Mouse (Mus musculus): ENCODE results near the gene Clec2d. TPM values are rescaled to one million over a fixed set of nuclear protein-coding genes. Genes with fewer than 3 reads are reported as not detected.
"Not testable (repeated sequence)": the region's sequence is repeated elsewhere in the genome, so short reads cannot be mapped to it uniquely, and the experiment has no call there.

Gene Clec2d
- total RNA-seq (2017) = 219 and 223 TPM in 2 replicates

DNA sequence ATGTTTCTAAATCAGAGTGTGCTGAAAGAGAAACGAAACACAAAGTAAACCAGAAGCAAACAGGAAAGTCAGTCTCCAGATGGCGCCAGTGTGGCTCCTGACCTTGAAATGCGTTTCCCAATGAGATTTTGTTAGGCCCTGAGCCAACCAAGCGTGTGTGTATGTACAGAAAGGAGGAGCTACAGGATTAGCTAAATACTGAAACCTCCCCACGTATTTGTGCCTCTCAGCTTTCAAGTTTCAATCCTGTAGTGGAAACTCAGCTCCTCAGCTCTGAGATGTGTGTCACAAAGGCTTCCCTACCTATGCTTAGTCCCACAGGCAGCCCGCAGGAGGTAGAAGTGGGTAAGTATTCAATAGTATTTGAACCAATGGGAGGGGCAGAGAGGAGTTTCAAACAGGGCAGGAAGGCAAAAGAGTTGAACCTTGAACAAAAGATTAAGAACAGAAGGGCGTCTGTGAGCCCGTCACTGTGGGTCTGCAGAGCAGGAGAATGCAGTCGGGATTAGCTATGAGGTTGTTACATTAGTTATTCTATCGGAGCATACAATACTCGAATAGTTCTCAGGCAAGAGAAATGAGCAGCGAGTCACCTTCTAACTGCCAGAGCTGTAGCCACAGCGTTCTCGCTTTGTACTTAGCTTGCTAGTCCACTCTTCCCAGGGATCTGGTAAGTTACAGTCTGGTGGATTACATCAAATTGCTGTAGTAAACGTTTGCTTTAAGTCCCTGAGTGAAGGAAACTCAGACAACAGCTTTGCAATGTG, at the start of gene Clec2d:
Gene Clec2d, plus strand, starts transcription at position 213 of the 767 bp plus-strand sequence.
- ATAC-seq (replicated peaks in 1 of 2; ENCODE audit: insufficient read depth in 1 of 2, low FRiP score in 2 of 2, low TSS enrichment in 1 of 2, low read depth in 1 of 2, poor library complexity in 2 of 2, severe bottlenecking in 2 of 2) = peak; percentile 93 to 95

DNA sequence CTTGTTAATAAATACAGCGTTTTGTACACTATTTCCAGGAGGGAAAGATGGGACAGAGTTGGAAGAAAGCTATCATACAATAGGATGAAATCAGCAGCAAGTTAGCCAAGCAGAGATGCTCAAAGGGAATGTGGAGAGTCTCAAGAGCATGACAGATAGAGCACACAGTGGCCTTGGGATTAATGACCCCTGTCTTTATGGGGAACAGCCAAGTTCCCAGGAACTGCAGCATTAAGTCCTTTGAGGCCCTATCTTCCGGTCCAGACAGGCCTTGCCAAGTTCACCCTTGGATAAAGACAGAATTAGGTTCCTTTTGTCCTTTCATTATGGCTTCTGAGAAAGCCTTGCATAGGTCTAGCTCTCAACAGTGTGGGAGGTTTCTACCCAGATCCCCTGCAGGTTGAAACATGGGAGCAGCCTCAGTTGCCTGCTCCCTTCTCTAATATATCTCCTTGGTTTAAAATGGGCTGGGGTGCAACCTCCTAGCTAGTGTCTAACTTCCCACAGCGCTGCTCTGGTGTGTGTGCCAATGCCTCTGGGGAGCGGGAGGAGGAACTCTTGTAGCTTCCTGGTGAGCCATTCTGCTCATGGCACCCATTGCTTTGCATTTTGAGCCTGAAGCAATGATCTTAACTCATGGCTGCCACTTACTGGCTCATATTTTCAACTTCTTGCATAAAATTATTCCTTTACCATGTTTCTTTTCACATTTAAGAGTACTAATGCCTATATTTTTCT, 47.6 kb upstream of the Clec2d start:
- ATAC-seq (replicated peaks in 1 of 2; ENCODE audit: insufficient read depth in 1 of 2, low FRiP score in 2 of 2, low TSS enrichment in 1 of 2, low read depth in 1 of 2, poor library complexity in 2 of 2, severe bottlenecking in 2 of 2) = no peak

DNA sequence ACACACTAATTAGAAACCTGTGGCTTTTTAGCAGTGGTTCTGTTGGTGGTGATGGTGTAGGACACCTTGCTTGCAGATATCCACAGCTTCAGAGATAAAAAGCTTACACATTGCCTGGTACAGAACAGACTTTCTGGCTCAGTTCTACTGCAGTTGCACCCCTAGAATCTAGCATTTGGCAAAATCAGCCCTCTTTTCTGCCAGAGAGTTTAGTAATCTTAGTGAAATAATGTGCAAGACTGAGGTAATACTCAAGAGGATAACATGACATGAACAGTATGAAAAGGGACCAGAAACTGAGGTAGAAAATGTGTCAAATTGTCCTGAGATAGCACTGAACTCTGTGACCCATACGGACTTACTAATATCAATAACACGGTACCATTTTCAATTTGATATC, 33.6 kb upstream of the Clec2d start:
- no peak for ATAC-seq (replicated peaks in 1 of 2; ENCODE audit: insufficient read depth in 1 of 2, low FRiP score in 2 of 2, low TSS enrichment in 1 of 2, low read depth in 1 of 2, poor library complexity in 2 of 2, severe bottlenecking in 2 of 2)

DNA sequence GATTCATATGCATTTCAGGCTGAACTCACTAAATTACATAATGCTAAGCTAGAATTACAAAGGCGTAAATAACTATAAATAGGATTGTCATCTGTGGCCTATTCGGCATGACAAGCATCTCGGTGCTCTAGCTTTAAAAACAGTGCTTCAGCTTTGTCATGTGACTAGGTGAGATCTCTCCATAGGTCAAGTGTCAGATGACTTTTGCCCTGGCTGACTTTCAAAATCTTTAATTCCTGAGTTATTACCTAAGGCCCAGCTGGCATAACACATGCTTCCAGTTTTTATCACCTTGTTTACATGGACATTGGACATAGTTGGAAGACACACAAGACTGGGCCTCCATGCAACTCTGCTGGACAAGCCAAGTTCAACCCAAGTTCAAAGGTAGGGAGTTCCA, 20.3 kb upstream of the Clec2d start:
- no peak for ATAC-seq (replicated peaks in 1 of 2; ENCODE audit: insufficient read depth in 1 of 2, low FRiP score in 2 of 2, low TSS enrichment in 1 of 2, low read depth in 1 of 2, poor library complexity in 2 of 2, severe bottlenecking in 2 of 2)

DNA sequence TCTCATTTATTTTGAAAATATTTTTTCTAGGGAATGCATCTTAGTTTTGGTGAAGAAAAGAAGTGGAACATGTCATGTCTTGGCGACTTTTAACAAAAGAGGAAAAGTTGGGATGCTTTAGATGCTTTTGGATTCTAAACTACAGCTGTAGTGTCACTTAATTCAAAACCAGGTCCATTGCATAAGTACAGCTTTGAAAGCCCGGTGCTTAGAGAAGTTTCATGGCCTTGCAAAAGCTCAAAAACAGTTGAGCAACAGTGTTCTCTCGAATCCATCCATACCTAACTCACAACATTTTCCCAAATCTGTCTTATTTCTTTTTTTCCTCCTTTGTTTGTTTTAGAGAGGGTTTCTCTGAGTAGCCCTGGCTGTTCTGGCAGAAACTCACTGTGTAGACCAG, 19.3 kb upstream of the Clec2d start:
- no peak for ATAC-seq (replicated peaks in 1 of 2; ENCODE audit: insufficient read depth in 1 of 2, low FRiP score in 2 of 2, low TSS enrichment in 1 of 2, low read depth in 1 of 2, poor library complexity in 2 of 2, severe bottlenecking in 2 of 2)

DNA sequence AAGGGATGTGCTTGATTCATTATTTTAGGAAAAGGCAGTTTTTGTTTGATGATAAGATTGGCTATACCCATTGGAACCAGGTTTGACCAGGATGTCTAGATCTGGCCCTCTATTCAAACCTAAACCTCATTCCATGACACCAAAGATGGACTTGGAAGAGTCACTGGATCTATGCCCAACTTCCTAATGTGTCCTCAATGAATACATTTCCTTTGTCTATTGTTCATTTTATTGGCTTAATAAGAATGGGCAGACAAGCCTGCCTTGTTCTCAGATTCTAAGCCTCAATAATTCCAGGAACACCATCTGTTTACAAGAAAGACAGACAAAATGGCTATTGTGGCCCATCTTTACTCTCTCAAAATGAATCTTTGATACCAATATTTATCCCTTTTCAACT, 18.5 kb upstream of the Clec2d start:
- no peak for ATAC-seq (replicated peaks in 1 of 2; ENCODE audit: insufficient read depth in 1 of 2, low FRiP score in 2 of 2, low TSS enrichment in 1 of 2, low read depth in 1 of 2, poor library complexity in 2 of 2, severe bottlenecking in 2 of 2)

DNA sequence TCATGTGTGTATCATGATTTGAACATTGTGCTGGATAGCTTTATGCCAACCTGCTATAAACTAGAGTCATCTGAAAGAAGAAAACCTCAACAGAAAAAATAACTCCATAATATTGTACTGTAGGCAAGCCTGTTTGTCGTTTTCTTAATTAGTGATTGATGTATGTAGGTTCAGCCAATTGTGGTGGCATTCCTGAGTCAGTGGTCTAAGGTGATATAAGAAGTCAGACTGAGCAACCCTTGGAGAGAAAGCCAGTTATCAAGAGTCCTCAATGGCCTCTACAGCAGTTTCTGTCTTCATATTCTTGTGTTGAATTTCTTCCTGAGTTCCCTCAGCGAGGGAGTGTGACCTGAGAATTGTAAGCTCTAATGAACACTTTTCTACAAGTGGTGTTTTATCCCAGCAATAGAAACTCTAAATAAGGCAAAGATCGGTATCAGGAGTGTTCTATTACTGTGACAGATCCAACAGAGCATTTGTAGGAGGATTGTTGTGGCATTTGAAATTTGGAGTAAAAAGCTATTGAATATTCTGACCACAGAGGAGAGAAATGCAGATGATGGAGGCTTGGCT, 17.7 kb upstream of the Clec2d start:
- ATAC-seq (replicated peaks in 1 of 2; ENCODE audit: insufficient read depth in 1 of 2, low FRiP score in 2 of 2, low TSS enrichment in 1 of 2, low read depth in 1 of 2, poor library complexity in 2 of 2, severe bottlenecking in 2 of 2) = no peak

DNA sequence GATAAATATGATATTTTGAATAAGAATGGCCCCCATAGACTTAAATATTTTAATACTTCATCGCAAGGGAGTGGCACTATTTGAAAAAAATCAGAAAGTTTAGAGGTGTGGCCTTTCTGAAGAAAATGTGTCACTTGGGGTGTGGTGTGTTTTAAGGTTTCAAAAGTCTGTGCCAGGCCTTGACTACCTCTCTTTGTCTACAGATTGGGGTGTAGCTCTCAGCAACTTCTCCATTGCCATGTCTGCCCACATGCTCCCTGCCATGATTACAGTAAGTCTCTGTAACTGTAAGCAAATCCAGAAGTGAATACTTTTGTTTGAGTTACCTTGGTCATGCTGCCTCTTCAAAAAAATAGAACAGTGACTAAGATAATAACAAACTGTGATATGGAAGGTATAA, 16.8 kb upstream of the Clec2d start:
- no peak for ATAC-seq (replicated peaks in 1 of 2; ENCODE audit: insufficient read depth in 1 of 2, low FRiP score in 2 of 2, low TSS enrichment in 1 of 2, low read depth in 1 of 2, poor library complexity in 2 of 2, severe bottlenecking in 2 of 2)

DNA sequence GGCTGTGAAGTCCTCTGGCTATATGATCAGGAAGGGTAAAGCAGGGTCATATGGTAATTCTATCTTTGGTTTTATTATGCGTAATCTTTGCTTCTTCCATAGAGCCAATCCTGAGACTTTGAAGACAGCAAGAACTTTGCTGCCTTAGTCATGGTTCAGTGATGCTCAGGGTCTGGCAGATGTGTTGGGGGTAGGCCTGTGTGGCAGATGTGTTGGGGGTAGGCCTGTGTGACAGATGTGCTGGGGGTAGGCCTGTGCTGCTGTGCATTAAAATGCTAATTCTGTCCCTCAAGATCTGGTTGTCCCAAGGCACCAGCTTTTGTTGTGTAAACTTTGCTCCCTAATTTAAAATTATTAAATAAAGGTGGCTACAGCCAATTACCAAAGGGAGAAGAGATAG, 9.5 kb upstream of the Clec2d start:
- ATAC-seq (replicated peaks in 1 of 2; ENCODE audit: insufficient read depth in 1 of 2, low FRiP score in 2 of 2, low TSS enrichment in 1 of 2, low read depth in 1 of 2, poor library complexity in 2 of 2, severe bottlenecking in 2 of 2) = no peak

DNA sequence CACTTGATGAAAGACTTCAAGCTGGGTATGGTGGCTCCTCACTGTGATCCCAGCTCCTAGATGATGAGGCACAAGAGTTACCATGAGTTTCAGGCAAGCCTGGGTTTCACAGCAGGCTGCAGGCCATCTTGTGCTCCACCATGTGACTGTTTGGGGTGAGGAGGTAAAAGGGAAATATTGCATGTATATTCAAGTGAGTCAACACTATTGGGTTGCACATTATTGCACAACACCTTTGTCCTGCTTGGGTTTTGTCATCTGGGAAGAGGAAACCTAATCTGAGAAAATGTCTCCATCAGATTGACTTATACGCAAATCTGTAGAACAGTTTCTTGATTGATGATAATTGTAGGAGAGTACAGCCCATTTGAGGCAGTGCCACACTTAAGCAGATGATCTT, 8.7 kb upstream of the Clec2d start:
- peak in 1 of 2 experiments; percentile 58; a peak in 1 of 4 replicates for ATAC-seq (replicated peaks in 1 of 2; ENCODE audit: insufficient read depth in 1 of 2, low FRiP score in 2 of 2, low TSS enrichment in 1 of 2, low read depth in 1 of 2, poor library complexity in 2 of 2, severe bottlenecking in 2 of 2)

DNA sequence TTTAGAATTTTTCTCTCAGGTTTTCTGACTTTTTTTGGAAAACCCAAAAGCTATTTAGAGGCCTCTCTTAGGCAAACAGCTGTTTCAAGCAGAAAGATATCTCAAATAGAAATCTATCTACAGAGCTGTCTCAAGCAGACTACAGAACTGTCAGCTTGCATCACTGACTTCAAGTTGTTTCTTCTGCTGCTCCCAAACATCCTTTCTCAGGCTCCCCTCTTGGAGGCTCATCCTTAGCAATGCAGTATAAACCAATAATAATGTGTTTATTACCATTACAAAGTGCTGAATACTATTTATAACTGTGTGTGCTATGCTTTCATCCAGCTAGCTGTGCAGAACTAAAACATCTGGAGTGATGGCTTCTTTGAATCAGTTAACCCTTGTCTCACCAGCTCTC, 5.6 kb upstream of the Clec2d start:
- ATAC-seq (replicated peaks in 1 of 2; ENCODE audit: insufficient read depth in 1 of 2, low FRiP score in 2 of 2, low TSS enrichment in 1 of 2, low read depth in 1 of 2, poor library complexity in 2 of 2, severe bottlenecking in 2 of 2) = no peak

DNA sequence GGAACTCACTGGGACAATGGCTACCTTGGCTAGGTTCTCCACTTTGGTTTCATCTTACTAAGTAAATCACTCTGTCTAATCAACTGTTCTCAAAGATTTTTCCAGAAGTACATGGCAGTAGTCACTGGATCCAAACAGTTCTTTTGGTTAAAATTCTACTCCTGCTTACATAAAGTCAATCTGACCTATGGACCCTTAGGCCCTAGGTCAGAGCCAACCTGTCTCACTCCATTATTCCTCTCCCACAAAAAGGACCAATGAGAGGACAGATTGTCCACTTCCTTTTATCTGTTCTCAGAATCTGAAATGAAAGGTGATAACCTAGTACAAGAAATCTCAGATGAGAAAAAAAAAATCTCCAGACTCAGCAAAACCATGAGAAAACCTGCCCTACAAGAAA, 4.8 kb upstream of the Clec2d start:
- ATAC-seq (replicated peaks in 1 of 2; ENCODE audit: insufficient read depth in 1 of 2, low FRiP score in 2 of 2, low TSS enrichment in 1 of 2, low read depth in 1 of 2, poor library complexity in 2 of 2, severe bottlenecking in 2 of 2) = no peak

DNA sequence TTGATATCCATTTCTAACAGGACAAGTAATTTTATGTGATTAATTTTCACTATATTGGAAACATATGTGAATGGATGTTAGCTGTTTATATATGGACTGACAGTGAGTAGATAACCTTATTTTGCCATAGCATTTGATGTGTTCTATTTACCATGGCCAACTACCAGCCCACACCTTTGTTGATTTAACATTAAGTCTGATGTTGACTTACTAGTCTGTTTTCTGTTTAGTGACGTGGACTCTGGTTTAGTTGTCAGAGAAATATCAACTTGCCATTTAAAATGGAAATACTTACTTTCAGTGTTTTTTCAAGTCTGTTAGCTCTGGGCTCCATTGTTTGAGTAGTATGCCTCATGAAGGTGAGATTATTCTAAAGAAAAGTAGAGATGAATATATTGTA, 3.8 kb upstream of the Clec2d start:
- ATAC-seq (replicated peaks in 1 of 2; ENCODE audit: insufficient read depth in 1 of 2, low FRiP score in 2 of 2, low TSS enrichment in 1 of 2, low read depth in 1 of 2, poor library complexity in 2 of 2, severe bottlenecking in 2 of 2) = no peak

DNA sequence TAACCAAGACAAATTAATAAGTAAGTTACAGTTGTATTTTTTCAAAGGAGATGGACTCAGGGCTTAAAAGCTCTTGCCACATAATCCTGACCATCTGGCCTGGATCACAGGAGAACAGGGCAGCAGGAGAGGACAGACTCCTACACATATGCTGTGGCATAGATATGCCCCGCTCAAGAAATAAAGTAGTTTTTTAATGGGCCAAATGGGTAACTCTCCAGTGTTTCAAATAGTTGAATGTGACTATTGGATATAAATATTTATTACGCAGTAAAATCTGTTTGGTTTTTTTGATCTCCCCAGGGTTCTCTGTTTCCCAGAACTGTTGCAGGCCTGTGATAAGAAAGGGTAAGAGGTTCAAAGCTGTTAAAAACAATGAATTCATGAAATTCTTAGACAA, 1.1 kb upstream of the Clec2d start:
- ATAC-seq (replicated peaks in 1 of 2; ENCODE audit: insufficient read depth in 1 of 2, low FRiP score in 2 of 2, low TSS enrichment in 1 of 2, low read depth in 1 of 2, poor library complexity in 2 of 2, severe bottlenecking in 2 of 2) = no peak

DNA sequence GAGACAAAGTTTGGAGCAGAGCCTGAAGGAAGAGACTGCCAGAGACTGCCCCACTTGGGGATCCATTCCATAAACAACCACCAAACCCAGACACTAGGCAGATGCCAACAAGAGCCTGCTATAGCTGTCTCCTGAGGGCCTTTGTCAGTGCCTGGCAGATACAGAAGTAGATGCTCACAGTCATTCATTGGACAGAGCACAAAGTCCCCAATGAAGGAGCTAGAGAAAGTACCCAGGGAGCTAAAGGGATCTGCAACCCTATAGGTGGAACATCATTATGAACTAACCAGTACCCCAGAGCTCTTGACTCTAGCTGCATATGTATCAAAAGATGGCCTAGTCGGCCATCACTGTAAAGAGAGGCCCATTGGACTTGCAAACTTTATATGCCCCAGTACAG, 584 bp upstream of the Clec2d start:
- ATAC-seq (replicated peaks in 1 of 2; ENCODE audit: insufficient read depth in 1 of 2, low FRiP score in 2 of 2, low TSS enrichment in 1 of 2, low read depth in 1 of 2, poor library complexity in 2 of 2, severe bottlenecking in 2 of 2) = not testable (repeated sequence)

DNA sequence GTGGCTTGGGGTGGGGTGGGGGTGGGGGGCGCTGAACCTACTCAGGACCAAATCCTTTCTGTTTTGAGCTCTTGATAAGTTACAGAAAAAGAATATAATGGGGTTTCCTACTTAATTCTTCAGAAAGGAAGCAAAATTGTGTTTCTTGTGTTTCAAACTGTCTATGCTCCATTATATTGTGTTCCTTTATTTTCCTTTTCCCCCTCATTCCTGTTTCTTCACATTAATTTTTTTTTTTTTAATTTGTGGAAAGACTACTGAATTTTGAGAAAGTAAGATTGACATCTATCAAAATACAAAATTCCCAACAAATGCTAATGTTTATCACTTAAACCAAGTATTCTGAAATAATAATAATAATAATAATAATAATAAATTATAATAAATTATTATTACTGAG, 834 bp downstream of the Clec2d start:
- ATAC-seq (replicated peaks in 1 of 2; ENCODE audit: insufficient read depth in 1 of 2, low FRiP score in 2 of 2, low TSS enrichment in 1 of 2, low read depth in 1 of 2, poor library complexity in 2 of 2, severe bottlenecking in 2 of 2) = no peak

DNA sequence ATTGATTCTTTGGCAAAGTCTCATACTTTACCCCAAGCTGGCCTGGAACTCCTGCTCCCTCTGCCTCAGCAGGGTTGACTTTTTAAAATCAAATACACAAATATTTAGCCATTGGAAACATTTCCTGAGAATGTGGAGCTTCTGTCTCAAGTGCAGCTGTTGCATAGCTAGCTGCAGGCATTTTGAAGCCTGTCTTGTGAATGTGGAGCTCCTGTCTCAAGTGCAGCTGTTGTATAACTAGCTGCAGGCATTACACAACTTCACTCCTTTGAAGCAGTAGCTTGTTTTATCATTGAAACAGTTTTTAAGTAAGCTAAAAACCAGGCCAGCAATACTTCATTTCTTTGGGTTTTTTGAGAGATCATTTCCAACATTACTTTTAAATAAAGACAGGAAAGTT, 1.3 kb downstream of the Clec2d start:
- no peak for ATAC-seq (replicated peaks in 1 of 2; ENCODE audit: insufficient read depth in 1 of 2, low FRiP score in 2 of 2, low TSS enrichment in 1 of 2, low read depth in 1 of 2, poor library complexity in 2 of 2, severe bottlenecking in 2 of 2)

DNA sequence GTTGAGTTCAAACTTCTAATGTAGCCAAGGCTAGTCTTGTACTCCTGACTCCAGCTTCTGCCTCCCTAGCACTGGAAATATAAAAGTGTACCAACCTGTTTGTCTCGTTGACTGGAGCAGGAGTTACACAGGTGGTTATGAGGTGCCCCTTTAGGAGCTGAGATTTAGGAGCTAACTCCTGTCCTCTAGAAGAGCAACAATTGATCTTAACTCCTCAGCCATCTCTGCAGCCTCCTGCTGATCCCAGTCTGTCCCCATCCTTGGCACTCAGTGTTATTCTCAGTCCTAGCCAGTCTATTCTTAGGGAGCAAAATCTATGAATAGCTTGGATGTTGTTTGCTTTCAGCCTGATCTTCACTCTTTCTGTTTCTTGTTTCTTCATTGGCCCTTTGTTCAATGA, 2.1 kb downstream of the Clec2d start:
- no peak for ATAC-seq (replicated peaks in 1 of 2; ENCODE audit: insufficient read depth in 1 of 2, low FRiP score in 2 of 2, low TSS enrichment in 1 of 2, low read depth in 1 of 2, poor library complexity in 2 of 2, severe bottlenecking in 2 of 2)

Data from hematopoietic stem cell, adult 5-6 weeks (primary cell).